Mouse (Mus musculus) liver, embryonic 13.5 days (tissue): Measurements from ENCODE around the gene Mettl13. TPM values are rescaled to one million over a fixed set of nuclear protein-coding genes. Genes with fewer than 3 reads are reported as not detected.

Experiments used
- polyA plus RNA-seq: library from polyadenylated mRNA; unstranded; fragments of >200 nt; fragmentation: Nextera tagmentation; extraction: Ambion mirVana; gene quantifications from 2 replicates; pipeline ENCODE4 v1.2.1, GENCODE M21; 2015

Gene Mettl13
- polyA plus RNA-seq, 1 experiment from 2014 or later, result 15.1 TPM

Other genes with a start within 250 kb of the Mettl13 start
- 1.2 and 1.4 TPM in 2 replicates for gene Dnm3, start 70.5 kb downstream of the Mettl13 start, polyA plus RNA-seq
- gene Vamp4, start 22.0 kb upstream of the Mettl13 start, polyA plus RNA-seq, result 15.5 and 20.4 TPM in 2 replicates
- gene Myoc, start 90.6 kb upstream of the Mettl13 start, polyA plus RNA-seq, result not detected in 2 replicates
- not detected in 2 replicates for gene Myocos, start 109.7 kb upstream of the Mettl13 start, polyA plus RNA-seq
- 52.3 and 54.8 TPM in 2 replicates for gene Prrc2c, start 192.0 kb upstream of the Mettl13 start, polyA plus RNA-seq